10 mouse cellular contexts compared by ENCODE assay signal in genomic region chr2:31060787-31061730, GRCm38 (mm10).
DNase-seq lines count a peak whose midpoint lies in the region; ATAC-seq and TF ChIP-seq lines count a peak whose summit lies in the region.
"Had no signal": no experiment of that assay in that cellular context is flagged by ENCODE, and none has a peak within 500 bp of the region (broad histone marks: within the 10 kb centered on the region; RNA-seq: fewer than 3 reads in every experiment).

No protein-coding gene starts in this region.

- H3K4me2 ChIP-seq in liver, embryonic 12.5 days: peak overlapping the region; percentile 55
- H3K4me2 ChIP-seq in kidney, embryonic 14.5 days (replicated peaks; ENCODE audit: low read depth, low read length): no peak overlapping the region
- H3K4me2 ChIP-seq: embryonic facial prominence, embryonic 12.5 days had no signal

- peak; percentile 47; the same call in 1 of the 2 replicates for ATAC-seq in liver, embryonic 12.5 days
- ATAC-seq in kidney, embryonic 14.5 days (ENCODE audit: low FRiP score, low TSS enrichment): no peak

- peaks cover 6 to 23% of the 10 kb centered on the region in 2 experiments for H3K4me1 ChIP-seq in ES-E14 (ENCODE audit: control insufficient read depth in 2 of 2, insufficient read depth in 2 of 2, low read length in 2 of 2, poor library complexity in 1 of 2)
- peaks cover 31% of the 10 kb centered on the region for H3K4me1 ChIP-seq in liver, embryonic 12.5 days
- H3K4me1 ChIP-seq in kidney, embryonic 14.5 days (ENCODE audit: control insufficient read depth, insufficient read depth, low read length): no peaks in the 10 kb centered on the region
- H3K4me1 ChIP-seq: embryonic facial prominence, embryonic 12.5 days had no signal

- H3K27ac ChIP-seq in ES-E14 (ENCODE audit: insufficient read depth, low read depth, low read length, poor library complexity, severe bottlenecking): peak overlapping the region; percentile 68
- peak overlapping the region; percentile 59 for H3K27ac ChIP-seq in liver, embryonic 12.5 days
- no peak overlapping the region for H3K27ac ChIP-seq in kidney, embryonic 14.5 days (ENCODE audit: low read depth, low read length)
- H3K27ac ChIP-seq: embryonic facial prominence, embryonic 12.5 days had no signal

- H3K9ac ChIP-seq in ES-E14 (ENCODE audit: insufficient read depth, low read depth, low read length, poor library complexity, severe bottlenecking): peak overlapping the region; percentile 74; the same call in 1 of the 2 replicates
- H3K9ac ChIP-seq in liver, embryonic 12.5 days: peak overlapping the region; percentile 41; the same call in 1 of the 2 replicates
- no peak overlapping the region for H3K9ac ChIP-seq in kidney, embryonic 14.5 days (ENCODE audit: low read depth, low read length)
- H3K9ac ChIP-seq: embryonic facial prominence, embryonic 12.5 days had no signal

- no peak for DNase-seq in ES-E14 (ENCODE audit: low read depth, low spot score)
- DNase-seq in c-Kit-positive CD71-positive TER-119-positive erythroid progenitor cells, embryonic 14.5 days (ENCODE audit: low spot score): peak; percentile 22
- DNase-seq in spleen, postnatal 10 days (ENCODE audit: low spot score in 2 of 2): peak; percentile 35 to 69
- DNase-seq in ovary, postnatal 36 days (ENCODE audit: low spot score): no peak
- no peak for DNase-seq in frontal cortex, adult 2 months (ENCODE audit: extremely low spot score in 1 of 2, low spot score in 1 of 2)
- DNase-seq in urinary bladder, adult 18-20 months (ENCODE audit: low spot score in 2 of 2): no peak
- DNase-seq: kidney, postnatal 10 days had no signal

- 31% methylated on average over 28 of the region's 28 CpGs for WGBS in liver, embryonic 12.5 days (ENCODE audit: insufficient replicate concordance)
- WGBS in kidney, embryonic 14.5 days: 84% methylated on average over 28 of the region's 28 CpGs

- peaks cover 8% of the 10 kb centered on the region; the same call in 1 of the 2 replicates for H3K36me3 ChIP-seq in ES-E14 (ENCODE audit: control insufficient read depth, insufficient read depth, low read length, poor library complexity, severe bottlenecking)
- peaks cover 37% of the 10 kb centered on the region for H3K36me3 ChIP-seq in liver, embryonic 12.5 days
- peaks cover 21% of the 10 kb centered on the region for H3K36me3 ChIP-seq in kidney, embryonic 14.5 days (ENCODE audit: control insufficient read depth, insufficient read depth, low read length)

- no peaks in the 10 kb centered on the region for H3K9me3 ChIP-seq in ES-E14 (ENCODE audit: control insufficient read depth, insufficient read depth, low read depth, low read length)
- H3K9me3 ChIP-seq in liver, embryonic 12.5 days (replicated peaks): 0 out of 2 replicates have a peak, but pooled peaks cover 3% of the 10 kb centered on the region
- 0 out of 2 replicates have a peak, but pooled peaks cover 3% of the 10 kb centered on the region for H3K9me3 ChIP-seq in kidney, embryonic 14.5 days (ENCODE audit: control insufficient read depth, low read length)
- H3K9me3 ChIP-seq: embryonic facial prominence, embryonic 12.5 days had no signal

- no peaks in the 10 kb centered on the region for H3K27me3 ChIP-seq in liver, embryonic 12.5 days (replicated peaks)
- no peaks in the 10 kb centered on the region for H3K27me3 ChIP-seq in kidney, embryonic 14.5 days (ENCODE audit: control insufficient read depth, insufficient read depth, low read length)
- H3K27me3 ChIP-seq: embryonic facial prominence, embryonic 12.5 days had no signal

- H3K4me3 ChIP-seq in ES-E14 (ENCODE audit: insufficient read depth in 1 of 2, low read depth in 1 of 2, low read length in 2 of 2, poor library complexity in 1 of 2, severe bottlenecking in 1 of 2): peak overlapping the region; percentile 51 to 64
- peak overlapping the region; percentile 17; the same call in 1 of the 2 replicates for H3K4me3 ChIP-seq in liver, embryonic 12.5 days
- no peak overlapping the region for H3K4me3 ChIP-seq in kidney, embryonic 14.5 days (ENCODE audit: low read length)
- H3K4me3 ChIP-seq: embryonic facial prominence, embryonic 12.5 days had no signal

- in situ Hi-C loops in ES-E14 (cut with MboI; ENCODE audit: low sequenced_read_pairs in 2 of 2, unreplicated experiment in 2 of 2): no loop called here

TF ChIP-seq in ES-E14, 5 proteins besides CTCF, POLR2A, EP300 and RAD21:
- TF ChIP-seq ZNF384 (IDR thresholded peaks at IDR 0.05; ENCODE audit: low read depth, low read length) (no peak), HCFC1 (IDR thresholded peaks at IDR 0.05; ENCODE audit: borderline replicate concordance, insufficient read depth, low read length) (no peak), ZC3H11A (IDR thresholded peaks at IDR 0.05; ENCODE audit: borderline replicate concordance, low read depth, low read length) (no peak), MAFK (IDR thresholded peaks at IDR 0.05; ENCODE audit: insufficient read depth, low read depth, low read length) (no peak), CHD2 (IDR thresholded peaks at IDR 0.05; ENCODE audit: low read depth, low read length) (no peak)

Comparison
In these comparisons a context has a peak if more than half of its experiments do, and no peak if none do; other contexts are left out.
1. DNase-seq: peak in c-Kit-positive CD71-positive TER-119-positive erythroid progenitor cells, embryonic 14.5 days (single experiment) and spleen, postnatal 10 days (2 of 2); none in ES-E14 (single experiment), ovary, postnatal 36 days (single experiment), frontal cortex, adult 2 months (0 of 2) and urinary bladder, adult 18-20 months (0 of 2).